Mouse (Mus musculus) small intestine, adult 2 months (tissue): ENCODE data around the gene Smc2. TPM values are rescaled to one million over a fixed set of nuclear protein-coding genes. Genes with fewer than 3 reads are reported as not detected.
"Not testable (repeated sequence)": the region's sequence is repeated elsewhere in the genome, so short reads cannot be mapped to it uniquely, and the experiment has no call there.

ENCODE experiments used
- H3K27ac ChIP-seq: fragments of 200-500 bp; 2 replicates; pipeline ENCODE4 v1.5.1; 2012; ENCODE audit warnings: low read depth, low read length, control low read depth, inconsistent platforms; ENCODE audit not compliant: insufficient read depth
- H3K27me3 ChIP-seq: fragments of 200-500 bp; 2 replicates; pipeline ENCODE4 v1.6.1; 2012; ENCODE audit warnings: mild to moderate bottlenecking, moderate library complexity, low read length, inconsistent platforms; ENCODE audit not compliant: control insufficient read depth, insufficient read depth
- H3K36me3 ChIP-seq: fragments of 200-500 bp; 2 replicates; pipeline ENCODE4 v1.6.1; 2012; ENCODE audit warnings: mild to moderate bottlenecking, low read length, control low read depth, inconsistent platforms; ENCODE audit not compliant: control insufficient read depth, insufficient read depth
- H3K4me1 ChIP-seq: fragments of 200-500 bp; 2 replicates; pipeline ENCODE4 v1.6.1; 2012; ENCODE audit warnings: low read length, inconsistent platforms, mixed read lengths; ENCODE audit not compliant: control insufficient read depth, insufficient read depth, insufficient read length
- H3K4me3 ChIP-seq: fragments of 200-500 bp; 2 replicates; pipeline ENCODE4 v1.5.1; 2012; ENCODE audit warnings: low read depth, mild to moderate bottlenecking, control low read depth, inconsistent platforms, low read length, moderate library complexity
- CTCF ChIP-seq: fragments of 200-500 bp; IDR thresholded peaks from 2 replicates; pipeline ENCODE4 v1.5.1; 2012; ENCODE audit warnings: low read depth, mild to moderate bottlenecking, control low read depth, inconsistent platforms, low read length, moderate library complexity, mixed read lengths; ENCODE audit not compliant: insufficient replicate concordance, insufficient read length; ENCODE audit errors: extremely low read depth
- POLR2A ChIP-seq: fragments of 200-500 bp; IDR thresholded peaks from 2 replicates; pipeline ENCODE4 v1.6.1; 2012; ENCODE audit warnings: low read depth, mild to moderate bottlenecking, control low read depth, inconsistent platforms, low read length, moderate library complexity
- WGBS: fragments of 180-500 bp; shearing (Covaris S2); methylation state at CpG from one replicate; pipeline ENCODE4 v1.1.7; 2018; 5-methylcytosine and 5-hydroxymethylcytosine counted together
- polyA plus RNA-seq: library from polyadenylated mRNA; depleted of rRNA; stranded (reverse); fragments of >200 nt; gene quantifications from 2 replicates; pipeline ENCODE4 v1.2.3, GENCODE M21; 2012; rRNA removed

The Smc2 gene
- polyA plus RNA-seq, 1 experiment = 0.90 TPM

GRCm38 (mm10) chr4:52461321-52461720 lies 22.3 kb downstream of the Smc2 start:
- no peak for TF ChIP-seq POLR2A
- no peak for TF ChIP-seq CTCF
- H3K27me3 ChIP-seq = no peaks in the 10 kb centered on the region
- peaks cover 24% of the 10 kb centered on the region for H3K36me3 ChIP-seq
- H3K27ac ChIP-seq = no peak overlapping the region
- H3K4me3 ChIP-seq = no peak overlapping the region
- 89% methylated on average over 5 of the region's 5 CpGs for WGBS
- no peaks in the 10 kb centered on the region for H3K4me1 ChIP-seq

GRCm38 (mm10) chr4:52473431-52473830 lies 34.4 kb downstream of the Smc2 start:
- Histone ChIP-seq H3K36me3 (peaks cover 15% of the 10 kb centered on the region), H3K27me3 (no peaks in the 10 kb centered on the region), H3K4me3 (no peak overlapping the region), H3K27ac (no peak overlapping the region), H3K4me1 (peaks cover 3% of the 10 kb centered on the region; the same call in 1 of the 2 replicates)
- TF ChIP-seq CTCF (no peak), POLR2A (no peak)
- 28% methylated on average over 3 of the region's 3 CpGs for WGBS

DNA sequence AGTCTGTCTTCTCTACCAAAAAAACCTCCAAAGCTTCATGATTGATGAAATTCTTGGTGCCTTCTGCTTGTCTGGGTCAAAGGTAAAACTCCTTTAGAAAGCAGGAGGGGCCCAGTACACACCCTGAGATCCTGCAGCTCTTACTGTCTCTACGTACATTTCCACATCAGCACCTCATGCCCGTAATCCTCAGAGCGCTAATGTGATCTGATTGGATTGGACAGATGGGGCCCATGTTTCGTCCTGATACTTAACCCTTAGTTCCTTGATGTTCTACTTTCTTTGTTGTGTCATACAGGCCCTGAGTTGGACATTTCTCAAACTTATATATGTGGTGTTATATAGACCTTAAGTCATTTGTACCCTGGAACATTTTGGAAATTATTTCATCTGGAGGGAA lies 48.4 kb downstream of the Smc2 start:
- 90% methylated on average over 4 of the region's 4 CpGs for WGBS
- peaks cover 5% of the 10 kb centered on the region for H3K36me3 ChIP-seq
- H3K27me3 ChIP-seq = no peaks in the 10 kb centered on the region

DNA sequence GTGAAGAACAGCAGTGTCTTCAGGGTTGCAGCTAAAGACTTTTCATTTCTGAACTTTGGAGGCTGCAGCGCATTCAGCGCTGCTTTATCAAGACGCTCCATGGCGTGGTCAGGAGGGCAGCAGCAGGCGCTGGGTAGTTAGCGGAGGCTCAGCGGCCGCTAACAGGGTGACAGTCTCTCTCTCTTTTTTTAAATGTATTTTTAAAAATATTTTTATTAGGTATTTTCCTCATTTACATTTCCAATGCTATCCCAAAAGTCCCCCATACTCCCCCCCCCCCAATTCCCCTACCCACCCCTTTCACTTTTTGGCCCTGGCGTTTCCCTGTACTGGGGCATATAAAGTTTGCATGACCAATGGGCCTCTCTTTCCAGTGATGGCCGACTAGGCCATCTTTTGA lies 58.1 kb downstream of the Smc2 start, which contains the start of gene Vma21-ps:
Vma21-ps (minus strand) TSS at position 101 of the 400 bp plus-strand sequence.
- not testable (repeated sequence) for H3K27ac ChIP-seq, H3K4me1 ChIP-seq, H3K4me3 ChIP-seq, H3K36me3 ChIP-seq, H3K27me3 ChIP-seq
- 97% methylated on average over 10 of the region's 10 CpGs for WGBS

More for the DNA sequence above, 48.4 kb downstream of the Smc2 start:
- no peak overlapping the region for H3K4me3 ChIP-seq
- H3K27ac ChIP-seq = no peak overlapping the region
- H3K4me1 ChIP-seq = no peaks in the 10 kb centered on the region
- TF ChIP-seq POLR2A (no peak), CTCF (no peak)

DNA sequence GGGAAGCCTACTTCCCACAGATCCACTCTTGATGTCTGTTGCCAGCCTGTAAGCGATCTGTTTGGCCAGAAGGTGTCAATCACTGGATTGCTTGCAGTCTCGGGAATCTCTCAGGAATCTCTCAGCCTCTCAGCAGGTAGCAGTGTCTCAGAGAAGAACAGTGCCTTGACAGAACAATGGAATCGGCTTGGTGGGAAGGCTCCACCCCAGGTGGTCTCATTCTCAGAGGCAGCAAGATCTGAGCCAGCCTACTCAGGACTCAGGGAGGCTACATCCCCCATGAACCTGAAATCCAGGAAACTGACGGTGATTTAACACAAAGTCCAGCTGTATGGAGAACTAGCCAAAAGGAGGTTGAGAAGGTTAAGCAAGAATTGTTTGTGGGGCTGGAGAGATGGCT lies 78.5 kb downstream of the Smc2 start:
- TF ChIP-seq POLR2A (no peak), CTCF (no peak)
- 30% methylated on average over 4 of the region's 4 CpGs for WGBS
- H3K4me1 ChIP-seq = no peaks in the 10 kb centered on the region

GRCm38 (mm10) chr4:52519301-52519700 lies 80.3 kb downstream of the Smc2 start:
- H3K4me3 ChIP-seq = no peak overlapping the region
- 76% methylated on average over 5 of the region's 5 CpGs for WGBS
- H3K36me3 ChIP-seq = no peaks in the 10 kb centered on the region
- no peaks in the 10 kb centered on the region for H3K4me1 ChIP-seq
- no peak overlapping the region for H3K27ac ChIP-seq
- no peaks in the 10 kb centered on the region for H3K27me3 ChIP-seq
- TF ChIP-seq CTCF (no peak), POLR2A (no peak)

More for the DNA sequence above, 78.5 kb downstream of the Smc2 start:
- Histone ChIP-seq H3K27me3 (no peaks in the 10 kb centered on the region), H3K27ac (no peak overlapping the region), H3K4me3 (no peak overlapping the region), H3K36me3 (no peaks in the 10 kb centered on the region)

DNA sequence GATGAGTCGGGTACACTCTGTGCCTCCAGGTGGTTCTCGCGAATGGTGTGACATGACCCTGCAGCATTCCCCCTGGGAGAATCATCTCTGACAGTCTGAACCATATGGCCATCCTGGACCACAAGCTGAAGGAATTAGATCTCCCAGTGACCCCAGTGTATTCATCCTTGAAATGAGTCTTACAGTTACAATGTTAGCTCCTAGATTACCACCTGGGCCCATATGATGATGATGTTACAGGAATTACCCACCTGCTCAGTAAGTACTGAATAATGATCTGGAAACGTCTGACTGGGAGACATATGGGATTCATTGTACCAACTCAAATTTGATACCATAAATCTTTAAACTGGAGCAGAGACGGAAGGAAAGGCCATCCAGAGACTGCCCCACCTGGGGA lies 87.4 kb downstream of the Smc2 start:
- no peaks in the 10 kb centered on the region for H3K27me3 ChIP-seq
- 79% methylated on average over 5 of the region's 5 CpGs for WGBS
- H3K27ac ChIP-seq = no peak overlapping the region
- H3K4me1 ChIP-seq = no peaks in the 10 kb centered on the region
- H3K36me3 ChIP-seq = no peaks in the 10 kb centered on the region
- TF ChIP-seq CTCF = no peak
- TF ChIP-seq POLR2A = no peak
- no peak overlapping the region for H3K4me3 ChIP-seq

DNA sequence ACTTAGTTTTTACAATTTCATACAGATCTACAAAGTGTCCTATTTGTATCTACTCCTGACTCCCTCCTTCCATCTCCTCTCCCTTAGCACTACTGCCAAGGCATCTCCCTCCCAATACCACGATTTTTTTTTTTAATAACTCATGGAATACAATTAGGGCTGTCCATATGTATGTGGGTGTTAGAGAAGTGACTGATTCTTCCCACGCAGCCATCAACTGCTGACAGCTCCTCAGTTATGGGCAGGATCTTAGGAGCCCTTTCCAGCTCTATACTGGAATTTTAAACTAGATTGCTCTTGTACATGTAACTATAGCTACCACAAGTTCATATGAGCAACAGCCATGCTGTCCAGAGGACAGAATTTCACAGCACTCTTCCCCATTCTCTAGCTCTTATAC lies 91.6 kb downstream of the Smc2 start:
- no peak for TF ChIP-seq POLR2A
- no peak for TF ChIP-seq CTCF
- no peaks in the 10 kb centered on the region for H3K36me3 ChIP-seq
- H3K27ac ChIP-seq = no peak overlapping the region
- no peaks in the 10 kb centered on the region for H3K4me1 ChIP-seq
- WGBS = 67% methylated on average over 2 of the region's 2 CpGs
- H3K27me3 ChIP-seq = no peaks in the 10 kb centered on the region
- no peak overlapping the region for H3K4me3 ChIP-seq

Other genes with a start within 250 kb of the Smc2 start
- gene Vma21-ps, start 58.0 kb downstream of the Smc2 start, polyA plus RNA-seq = not detected in 2 replicates
- not detected in 2 replicates for gene Toporsl, start 157.0 kb downstream of the Smc2 start, polyA plus RNA-seq